8 mouse cellular contexts compared by ENCODE assay signal in the genomic region with DNA sequence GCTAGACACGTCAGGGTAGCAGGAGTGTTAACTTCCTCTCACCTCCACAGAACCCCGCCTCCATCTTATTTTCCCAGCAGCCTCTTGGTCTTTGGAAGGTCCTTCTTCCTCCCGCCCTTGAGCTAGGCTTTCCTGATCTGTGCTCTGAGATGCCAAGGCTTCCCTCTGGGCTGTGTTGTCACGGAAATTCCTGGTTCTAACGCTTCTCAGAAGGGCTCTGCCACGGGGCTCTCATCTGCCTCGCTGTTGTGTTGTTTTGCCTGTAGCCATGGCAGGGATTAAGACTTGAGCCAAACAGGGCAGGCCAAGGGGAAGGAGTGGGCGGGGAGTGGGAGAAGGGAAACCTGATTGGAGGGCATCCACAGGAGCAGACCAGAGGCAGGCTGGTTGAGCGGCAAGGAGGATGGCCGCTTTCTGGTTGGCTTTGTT. TPM values are rescaled to one million over a fixed set of nuclear protein-coding genes. Genes with fewer than 3 reads are reported as not detected.
DNase-seq lines count a peak whose midpoint lies in the region; ATAC-seq lines count a peak whose summit lies in the region.

No protein-coding gene starts in this region.

- H3K9me3 ChIP-seq in forebrain, embryonic 15.5 days, result no peaks in the 10 kb centered on the region
- H3K9me3 ChIP-seq in midbrain, embryonic 15.5 days, result no peaks in the 10 kb centered on the region

- ATAC-seq in forebrain, embryonic 15.5 days (replicated peaks), result peak; percentile 92
- ATAC-seq in midbrain, embryonic 15.5 days (replicated peaks), result peak; percentile 93
- ATAC-seq in activated CD4-positive, CD25-positive, alpha-beta regulatory T cell, adult 4 months, result no peak

- H3K9ac ChIP-seq in forebrain, embryonic 15.5 days (replicated peaks), result no peak overlapping the region
- no peak overlapping the region for H3K9ac ChIP-seq in midbrain, embryonic 15.5 days

- H3K27ac ChIP-seq in forebrain, embryonic 15.5 days (replicated peaks), result peak overlapping the region; percentile 46
- H3K27ac ChIP-seq in midbrain, embryonic 15.5 days, result peak overlapping the region; percentile 62

- 0 out of 2 replicates have a peak overlapping the region, but pooled peaks have one; percentile 18 for H3K4me3 ChIP-seq in forebrain, embryonic 15.5 days
- H3K4me3 ChIP-seq in midbrain, embryonic 15.5 days, result no peak overlapping the region

- DNase-seq in NIH3T3 (ENCODE audit: low read depth), result peak; percentile 60
- DNase-seq in cerebellum, adult 11-12 months, result peak; percentile 41
- peak; percentile 73 for DNase-seq in heart, postnatal 25 days (ENCODE audit: low spot score)
- peak; percentile 62 to 63 for DNase-seq in layer of hippocampus, postnatal 10 days (ENCODE audit: low spot score in 2 of 2)
- peak; percentile 66 for DNase-seq in urinary bladder, postnatal 14 days (ENCODE audit: low spot score)

- peaks cover 15% of the 10 kb centered on the region for H3K4me1 ChIP-seq in forebrain, embryonic 15.5 days
- peaks cover 8% of the 10 kb centered on the region; the same call in 1 of the 2 replicates for H3K4me1 ChIP-seq in midbrain, embryonic 15.5 days

- no peaks in the 10 kb centered on the region for H3K27me3 ChIP-seq in forebrain, embryonic 15.5 days
- no peaks in the 10 kb centered on the region for H3K27me3 ChIP-seq in midbrain, embryonic 15.5 days (replicated peaks)

- no peaks in the 10 kb centered on the region for H3K36me3 ChIP-seq in forebrain, embryonic 15.5 days
- no peaks in the 10 kb centered on the region for H3K36me3 ChIP-seq in midbrain, embryonic 15.5 days (replicated peaks)

- H3K4me2 ChIP-seq in forebrain, embryonic 15.5 days (replicated peaks), result peak overlapping the region; percentile 31
- H3K4me2 ChIP-seq in midbrain, embryonic 15.5 days, result peak overlapping the region; percentile 37

- 16% methylated on average over 10 of the region's 10 CpGs for WGBS in forebrain, embryonic 15.5 days
- 15% methylated on average over 10 of the region's 10 CpGs for WGBS in midbrain, embryonic 15.5 days

- intact Hi-C loops in heart, postnatal 25 days (cut with DNase I), result loop anchor here (2.0 to 5.0 kb wide), 2 partner anchors 31 to 60 kb away; no protein-coding TSS in a partner anchor

RNA-seq across cellular contexts. Expression of a gene that starts 26.8 kb away (rescaled TPM):
- polyA plus RNA-seq in forebrain, embryonic 15.5 days (2015; fragmentation: Nextera tagmentation; extraction: Ambion mirVana), result 0.10 and 0.50 TPM in 2 replicates
- total RNA-seq in heart, postnatal 25 days (2021), result 1 to 10 TPM; 8.8 to 9.2 TPM
- 10 to 100 TPM; 21.4 to 22.8 TPM for total RNA-seq in layer of hippocampus, postnatal 10 days (2021)
- 0.83 and 0.92 TPM in 2 replicates for polyA plus RNA-seq in midbrain, embryonic 15.5 days (2015; fragmentation: Nextera tagmentation; extraction: Ambion mirVana)
- polyA plus RNA-seq in activated CD4-positive, CD25-positive, alpha-beta regulatory T cell, adult 4 months (2017; shearing (Covaris generic)), result not detected
